Mouse (Mus musculus): ENCODE measurements around the gene Nqo1. TPM values are rescaled to one million over a fixed set of nuclear protein-coding genes. Genes with fewer than 3 reads are reported as not detected.

The Nqo1 gene
- polyA plus RNA-seq, 2 experiments, result 9.6 to 15.0 TPM

GRCm38 (mm10) chr8:107380734-107381133, 22.3 kb downstream of the Nqo1 start:
- no peak overlapping the region for H3K9ac ChIP-seq (ENCODE audit: low read depth, low read length, severe bottlenecking)
- no peak overlapping the region for H3K4me2 ChIP-seq (replicated peaks; ENCODE audit: low read depth, low read length, severe bottlenecking)
- H3K4me3 ChIP-seq (replicated peaks; ENCODE audit: low read length), result no peak overlapping the region
- no peak for DNase-seq (ENCODE audit: low spot score)
- no peak overlapping the region for H3K27ac ChIP-seq (replicated peaks; ENCODE audit: low read depth, low read length)
- TF ChIP-seq POLR2A (IDR thresholded peaks at IDR 0.05; ENCODE audit: borderline replicate concordance, extremely low read depth, insufficient read depth, insufficient read length), result no peak
- no peaks in the 10 kb centered on the region for H3K9me3 ChIP-seq (ENCODE audit: control insufficient read depth, low read length)
- ATAC-seq (ENCODE audit: low FRiP score, low read depth), result no peak
- WGBS, result 93% methylated on average over 8 of the region's 8 CpGs
- H3K4me1 ChIP-seq (ENCODE audit: control insufficient read depth, insufficient read depth, low read length), result no peaks in the 10 kb centered on the region
- no peaks in the 10 kb centered on the region for H3K27me3 ChIP-seq (ENCODE audit: control insufficient read depth, insufficient read depth, low read length)
- H3K36me3 ChIP-seq (ENCODE audit: control insufficient read depth, insufficient read depth, low read length), result peaks cover 34% of the 10 kb centered on the region

- peaks cover 55% of the 10 kb centered on the region for H3K36me3 ChIP-seq (ENCODE audit: control insufficient read depth, insufficient read depth, low read length)
- H3K27ac ChIP-seq (replicated peaks; ENCODE audit: low read depth, low read length), result no peak overlapping the region
- H3K27me3 ChIP-seq (ENCODE audit: control insufficient read depth, insufficient read depth, low read length), result no peaks in the 10 kb centered on the region
- no peak for TF ChIP-seq POLR2A (IDR thresholded peaks at IDR 0.05; ENCODE audit: borderline replicate concordance, extremely low read depth, insufficient read depth, insufficient read length)
- no peak overlapping the region for H3K4me3 ChIP-seq (replicated peaks; ENCODE audit: low read length)
- no peaks in the 10 kb centered on the region for H3K4me1 ChIP-seq (ENCODE audit: control insufficient read depth, insufficient read depth, low read length)
- ATAC-seq (ENCODE audit: low FRiP score, low read depth) (no peak), DNase-seq (ENCODE audit: low spot score) (no peak)
- no peak overlapping the region for H3K4me2 ChIP-seq (replicated peaks; ENCODE audit: low read depth, low read length, severe bottlenecking)
- no peaks in the 10 kb centered on the region for H3K9me3 ChIP-seq (ENCODE audit: control insufficient read depth, low read length)
- no peak overlapping the region for H3K9ac ChIP-seq (ENCODE audit: low read depth, low read length, severe bottlenecking)
- WGBS, result 94% methylated on average over 3 of the region's 3 CpGs
Observed at GRCm38 (mm10) chr8:107377346-107377745, 25.7 kb downstream of the Nqo1 start.

- ATAC-seq (ENCODE audit: low FRiP score, low read depth) (no peak), DNase-seq (ENCODE audit: low spot score) (no peak)
- peaks cover 81% of the 10 kb centered on the region for H3K36me3 ChIP-seq (ENCODE audit: control insufficient read depth, insufficient read depth, low read length)
- no peak overlapping the region for H3K4me3 ChIP-seq (replicated peaks; ENCODE audit: low read length)
- no peaks in the 10 kb centered on the region for H3K27me3 ChIP-seq (ENCODE audit: control insufficient read depth, insufficient read depth, low read length)
- TF ChIP-seq POLR2A (IDR thresholded peaks at IDR 0.05; ENCODE audit: borderline replicate concordance, extremely low read depth, insufficient read depth, insufficient read length), result no peak
- no peaks in the 10 kb centered on the region for H3K9me3 ChIP-seq (ENCODE audit: control insufficient read depth, low read length)
- H3K4me1 ChIP-seq (ENCODE audit: control insufficient read depth, insufficient read depth, low read length), result no peaks in the 10 kb centered on the region
- whole genome bisulfite sequencing, result 77% methylated on average over 4 of the region's 4 CpGs
- H3K9ac ChIP-seq (ENCODE audit: low read depth, low read length, severe bottlenecking), result no peak overlapping the region
- H3K4me2 ChIP-seq (replicated peaks; ENCODE audit: low read depth, low read length, severe bottlenecking), result no peak overlapping the region
- H3K27ac ChIP-seq (replicated peaks; ENCODE audit: low read depth, low read length), result no peak overlapping the region
Observed at GRCm38 (mm10) chr8:107370311-107370710, 32.7 kb downstream of the Nqo1 start.

Other genes starting within 250 kb of the Nqo1 start
- gene Nfat5, start 109.7 kb downstream of the Nqo1 start, polyA plus RNA-seq (2012; rRNA removed), result 70.1 and 94.1 TPM in 2 replicates
- 17.6 and 23.1 TPM in 2 replicates for gene Nfat5, start 109.7 kb downstream of the Nqo1 start, polyA plus RNA-seq (2014; fragmentation: Nextera tagmentation; extraction: Ambion mirVana)
- gene Nob1, start 21.8 kb upstream of the Nqo1 start, polyA plus RNA-seq (2012; rRNA removed), result 92.5 and 99.8 TPM in 2 replicates
- gene Nob1, start 21.8 kb upstream of the Nqo1 start, polyA plus RNA-seq (2014; fragmentation: Nextera tagmentation; extraction: Ambion mirVana), result 51.8 and 57.2 TPM in 2 replicates
- 315 and 409 TPM in 2 replicates for gene Wwp2, start 33.2 kb upstream of the Nqo1 start, polyA plus RNA-seq (2012; rRNA removed)
- 153 and 200 TPM in 2 replicates for gene Wwp2, start 33.2 kb upstream of the Nqo1 start, polyA plus RNA-seq (2014; fragmentation: Nextera tagmentation; extraction: Ambion mirVana)
- 119 and 152 TPM in 2 replicates for gene Psmd7, start 185.3 kb upstream of the Nqo1 start, polyA plus RNA-seq (2012; rRNA removed)
- 281 and 303 TPM in 2 replicates for gene Psmd7, start 185.3 kb upstream of the Nqo1 start, polyA plus RNA-seq (2014; fragmentation: Nextera tagmentation; extraction: Ambion mirVana)